Mouse (Mus musculus): ENCODE measurements around the gene Tecpr1.

- TF ChIP-seq EP300 (IDR thresholded peaks at IDR 0.05; ENCODE audit: low read depth) = no peak
- no peak for TF ChIP-seq CTCF (IDR thresholded peaks at IDR 0.05; ENCODE audit: low read depth)
These were observed 30.7 kb downstream of the Tecpr1 start for GRCm38 (mm10) chr5:144192673-144193072.
